Mouse (Mus musculus) kidney, adult 2 months (tissue): ENCODE data around the gene Chac2.

ENCODE experiments used
- CTCF ChIP-seq: fragments of 200-500 bp; conservative IDR thresholded peaks from 2 replicates; pipeline ENCODE4 v1.5.1; 2011; ENCODE audit warnings: low read depth, mild to moderate bottlenecking, control low read depth, low read length, moderate library complexity, mixed read lengths; ENCODE audit not compliant: insufficient read depth, insufficient read length
- POLR2A ChIP-seq: fragments of 200-500 bp; IDR thresholded peaks from one replicate; pipeline ENCODE4 v1.6.1; 2011; ENCODE audit warnings: low read depth, low read length, control low read depth

DNA sequence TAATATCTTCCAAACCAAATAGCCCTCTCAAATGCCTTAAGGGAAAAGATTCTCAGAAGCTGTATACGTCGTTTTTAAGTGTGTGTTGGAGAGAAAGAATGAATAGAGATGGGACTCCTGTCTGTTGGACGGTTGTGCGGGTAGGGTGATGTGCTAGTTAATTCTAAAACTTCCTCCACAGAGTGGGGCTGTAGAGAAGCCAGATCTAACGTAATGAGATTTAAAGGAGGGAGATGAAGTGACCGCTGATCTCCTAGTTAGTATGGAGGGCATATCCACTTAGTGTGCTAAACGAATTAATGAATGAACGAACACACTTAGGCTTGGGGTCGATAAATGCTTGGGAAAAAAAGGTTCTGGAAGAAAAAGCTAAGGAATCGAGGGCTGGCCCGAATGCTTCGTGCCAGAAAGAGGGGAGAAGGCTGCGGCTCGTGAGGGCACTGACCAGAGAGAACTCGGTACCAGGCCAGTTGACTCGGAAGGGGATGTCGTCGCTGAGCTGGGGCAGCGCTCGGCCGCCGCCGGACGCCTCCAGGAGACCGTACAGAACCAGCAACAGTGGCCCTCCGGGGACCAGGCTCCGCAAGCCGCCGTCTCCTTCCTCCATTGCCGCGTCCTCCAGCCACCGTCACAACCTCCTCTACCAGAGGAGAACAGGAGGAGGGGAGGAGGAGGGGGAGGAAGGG, 32.5 kb downstream of the Chac2 start:
- no peak for TF ChIP-seq CTCF
- TF ChIP-seq POLR2A = no peak
